Mouse (Mus musculus): ENCODE results near the gene Sik3. TPM values are rescaled to one million over a fixed set of nuclear protein-coding genes. Genes with fewer than 3 reads are reported as not detected.

Sik3 gene
- polyA plus RNA-seq, 1 experiment, result 22.2 TPM

DNA sequence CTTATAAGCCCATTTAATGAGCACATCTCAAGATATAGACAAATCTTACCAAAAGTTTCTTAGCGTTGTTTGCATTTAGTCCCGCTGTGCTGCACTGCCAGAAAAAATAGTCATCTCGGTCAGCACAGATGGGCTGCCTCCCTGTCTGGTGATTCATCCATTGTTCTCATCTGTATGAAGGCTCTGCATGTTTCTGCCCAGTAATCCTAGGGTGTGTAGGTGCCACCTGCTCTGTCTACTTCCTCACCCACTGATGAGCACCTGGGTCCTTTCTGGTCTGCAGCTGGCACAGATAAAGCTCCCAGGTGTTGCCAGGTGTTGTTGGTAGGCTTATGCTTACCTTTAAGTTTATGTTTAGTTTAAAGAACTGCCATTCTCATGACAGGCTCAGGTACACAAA is 29.8 kb downstream of the Sik3 start:
- H3K4me3 ChIP-seq (replicated peaks; ENCODE audit: extremely low read depth, low read depth, low read length), result no peak overlapping the region
- WGBS, result 74% methylated on average over 3 of the region's 3 CpGs
- peaks cover 2% of the 10 kb centered on the region; the same call in 1 of the 2 replicates for H3K4me1 ChIP-seq (ENCODE audit: control insufficient read depth, insufficient read depth, low read length)
- DNase-seq, result no peak
- no peak for TF ChIP-seq POLR2A (IDR thresholded peaks at IDR 0.05; ENCODE audit: borderline replicate concordance, extremely low read depth, low read depth, low read length)
- no peak for TF ChIP-seq CTCF (IDR thresholded peaks at IDR 0.05; ENCODE audit: insufficient read depth, low read length)

DNA sequence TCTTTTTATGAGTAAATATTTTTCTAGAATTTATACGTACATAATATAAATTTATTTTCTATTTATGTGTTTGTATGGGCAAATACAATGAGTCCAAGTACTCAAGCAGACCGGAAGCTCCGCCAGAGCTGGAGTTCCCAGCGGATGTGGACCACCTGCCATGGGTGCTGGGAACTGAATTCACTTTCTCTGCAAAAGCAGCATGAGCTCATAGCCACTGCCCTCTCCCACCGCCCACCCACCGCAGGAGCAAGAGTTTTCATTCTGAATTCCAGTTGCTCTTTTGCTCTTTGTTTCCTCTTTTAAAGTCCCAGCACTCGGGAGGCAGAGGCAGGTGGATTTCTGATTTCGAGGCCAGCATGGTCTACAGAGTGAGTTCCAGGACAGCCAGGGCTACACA is 31.0 kb downstream of the Sik3 start:
- Histone ChIP-seq H3K4me3 (replicated peaks; ENCODE audit: extremely low read depth, low read depth, low read length) (no peak overlapping the region), H3K4me1 (ENCODE audit: control insufficient read depth, insufficient read depth, low read length) (peaks cover 7% of the 10 kb centered on the region; the same call in 1 of the 2 replicates)
- DNase-seq, result no peak
- TF ChIP-seq CTCF (IDR thresholded peaks at IDR 0.05; ENCODE audit: insufficient read depth, low read length), result no peak
- no peak for TF ChIP-seq POLR2A (IDR thresholded peaks at IDR 0.05; ENCODE audit: borderline replicate concordance, extremely low read depth, low read depth, low read length)
- 95% methylated on average over 8 of the region's 8 CpGs for WGBS

DNA sequence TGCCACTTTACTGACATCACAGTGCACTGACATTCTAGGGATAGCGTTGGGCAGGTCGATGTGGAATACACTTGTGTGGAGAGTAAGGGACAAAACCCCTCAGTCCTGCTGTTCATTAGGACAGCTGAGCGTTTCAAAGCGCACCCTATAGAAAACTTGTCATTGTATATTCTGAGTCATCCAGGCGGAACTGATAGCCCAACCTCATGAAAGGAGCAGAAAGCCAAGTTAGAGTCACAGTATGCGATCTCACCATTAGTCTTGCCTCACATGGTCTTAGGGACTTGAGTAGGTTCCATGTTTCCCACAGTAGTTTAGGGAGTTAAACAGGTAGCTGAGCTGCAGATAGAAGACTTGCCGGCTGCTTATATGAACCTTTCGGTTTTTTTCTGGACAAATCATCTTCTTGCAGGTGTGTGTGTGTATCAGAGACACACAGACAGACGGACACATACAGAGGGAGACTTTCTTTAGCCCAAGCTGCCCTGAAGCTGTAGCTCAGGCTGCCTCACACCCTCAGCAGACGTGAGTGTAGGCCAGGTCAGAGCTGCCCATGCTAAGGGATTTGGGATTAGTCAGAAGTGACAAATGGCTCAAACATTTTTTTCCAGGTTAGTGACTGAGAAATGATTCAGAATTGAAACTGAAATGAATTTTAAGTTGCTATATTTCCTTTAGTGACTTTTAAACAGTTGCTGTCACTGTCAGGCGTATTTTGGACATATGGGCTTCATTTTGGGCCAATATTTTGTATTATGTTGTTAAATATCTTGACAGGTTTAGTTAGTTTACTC is 34.3 kb downstream of the Sik3 start:
- TF ChIP-seq CTCF (IDR thresholded peaks at IDR 0.05; ENCODE audit: insufficient read depth, low read length), result no peak
- TF ChIP-seq POLR2A (IDR thresholded peaks at IDR 0.05; ENCODE audit: borderline replicate concordance, extremely low read depth, low read depth, low read length), result no peak
- no peak overlapping the region for H3K4me3 ChIP-seq (replicated peaks; ENCODE audit: extremely low read depth, low read depth, low read length)
- WGBS, result 81% methylated on average over 11 of the region's 11 CpGs
- no peak for DNase-seq
- peaks cover 7% of the 10 kb centered on the region; the same call in 1 of the 2 replicates for H3K4me1 ChIP-seq (ENCODE audit: control insufficient read depth, insufficient read depth, low read length)

DNA sequence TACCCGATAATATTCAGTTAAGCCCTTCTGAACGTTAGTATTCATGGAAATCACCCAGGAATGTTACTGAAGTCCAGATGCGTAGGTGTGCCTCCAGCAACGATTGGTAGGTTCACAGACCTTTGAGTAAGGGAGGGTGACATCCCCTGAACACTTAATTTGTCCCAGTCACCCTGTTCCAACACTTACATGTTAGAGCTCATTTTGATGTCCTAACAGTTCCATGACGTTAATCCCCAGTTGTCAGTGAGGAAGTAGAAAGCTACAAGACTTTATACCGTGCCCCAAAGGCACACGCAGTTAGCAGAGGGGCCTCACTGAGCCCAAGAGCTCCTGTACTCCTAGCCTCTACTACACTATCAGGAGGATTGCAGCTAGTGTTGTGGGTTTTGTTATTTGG is 36.9 kb downstream of the Sik3 start:
- no peak for DNase-seq
- Histone ChIP-seq H3K4me3 (replicated peaks; ENCODE audit: extremely low read depth, low read depth, low read length) (no peak overlapping the region), H3K4me1 (ENCODE audit: control insufficient read depth, insufficient read depth, low read length) (peaks cover 11% of the 10 kb centered on the region; the same call in 1 of the 2 replicates)
- 63% methylated on average over 7 of the region's 7 CpGs for WGBS
- no peak for TF ChIP-seq CTCF (IDR thresholded peaks at IDR 0.05; ENCODE audit: insufficient read depth, low read length)
- no peak for TF ChIP-seq POLR2A (IDR thresholded peaks at IDR 0.05; ENCODE audit: borderline replicate concordance, extremely low read depth, low read depth, low read length)

DNA sequence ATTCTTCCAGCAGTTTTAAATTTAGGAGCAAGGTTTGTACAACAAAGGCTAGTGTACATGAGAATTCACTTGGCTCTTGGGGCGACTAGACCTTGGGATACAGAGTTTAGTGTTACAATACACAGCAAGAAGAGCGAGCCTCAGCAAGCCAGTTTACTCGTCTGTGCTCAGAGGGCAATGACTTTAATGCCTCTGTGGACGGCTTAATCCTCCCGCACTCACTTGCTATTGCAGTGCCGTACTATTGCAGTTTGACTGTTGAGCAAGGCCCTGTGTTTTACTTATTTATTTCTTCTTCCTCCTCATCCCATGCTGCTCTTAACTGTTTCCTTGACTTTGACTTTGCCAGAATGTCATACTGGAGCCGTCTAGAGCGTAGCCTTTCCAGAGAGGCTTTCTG is 37.6 kb downstream of the Sik3 start:
- WGBS, result 83% methylated on average over 8 of the region's 8 CpGs
- no peak overlapping the region for H3K4me3 ChIP-seq (replicated peaks; ENCODE audit: extremely low read depth, low read depth, low read length)
- DNase-seq, result no peak
- no peak for TF ChIP-seq CTCF (IDR thresholded peaks at IDR 0.05; ENCODE audit: insufficient read depth, low read length)
- H3K4me1 ChIP-seq (ENCODE audit: control insufficient read depth, insufficient read depth, low read length), result peaks cover 11% of the 10 kb centered on the region; the same call in 1 of the 2 replicates

DNA sequence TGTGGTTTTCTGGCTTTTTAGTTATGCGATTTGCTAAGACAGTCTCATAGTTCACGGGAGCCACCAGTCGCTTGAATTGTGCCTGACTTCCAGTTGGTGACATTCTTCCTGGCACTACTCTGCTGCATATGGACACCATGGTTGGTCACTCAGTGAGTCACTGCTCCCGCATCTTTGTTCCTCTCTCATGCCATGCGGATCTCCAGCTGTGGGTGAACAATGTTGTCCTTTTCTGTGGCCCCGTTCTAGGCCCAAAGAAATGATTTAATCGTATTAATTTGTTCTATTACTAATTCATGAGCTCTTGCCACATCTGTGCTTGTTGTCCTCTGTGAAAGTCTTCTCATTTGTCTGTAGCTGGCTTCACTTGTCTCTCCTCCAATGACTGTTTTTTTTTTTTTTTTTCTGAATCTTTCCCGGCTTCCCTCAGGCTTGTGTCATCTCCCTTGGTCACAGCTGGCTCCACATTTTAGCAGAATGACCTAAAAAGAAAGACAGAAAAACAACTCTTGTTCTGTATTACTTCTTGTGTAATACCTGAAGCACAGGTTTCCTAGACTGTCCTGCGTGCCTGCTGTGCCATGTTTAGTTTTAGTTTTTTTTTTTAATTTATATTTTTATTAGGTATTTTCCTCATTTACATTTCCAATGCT is 40.5 kb downstream of the Sik3 start:
- Histone ChIP-seq H3K4me1 (ENCODE audit: control insufficient read depth, insufficient read depth, low read length) (peaks cover 12% of the 10 kb centered on the region; the same call in 1 of the 2 replicates), H3K4me3 (replicated peaks; ENCODE audit: extremely low read depth, low read depth, low read length) (no peak overlapping the region)
- 76% methylated on average over 9 of the region's 9 CpGs for WGBS
- no peak for DNase-seq
- TF ChIP-seq POLR2A (IDR thresholded peaks at IDR 0.05; ENCODE audit: borderline replicate concordance, extremely low read depth, low read depth, low read length), result no peak
- no peak for TF ChIP-seq CTCF (IDR thresholded peaks at IDR 0.05; ENCODE audit: insufficient read depth, low read length)

DNA sequence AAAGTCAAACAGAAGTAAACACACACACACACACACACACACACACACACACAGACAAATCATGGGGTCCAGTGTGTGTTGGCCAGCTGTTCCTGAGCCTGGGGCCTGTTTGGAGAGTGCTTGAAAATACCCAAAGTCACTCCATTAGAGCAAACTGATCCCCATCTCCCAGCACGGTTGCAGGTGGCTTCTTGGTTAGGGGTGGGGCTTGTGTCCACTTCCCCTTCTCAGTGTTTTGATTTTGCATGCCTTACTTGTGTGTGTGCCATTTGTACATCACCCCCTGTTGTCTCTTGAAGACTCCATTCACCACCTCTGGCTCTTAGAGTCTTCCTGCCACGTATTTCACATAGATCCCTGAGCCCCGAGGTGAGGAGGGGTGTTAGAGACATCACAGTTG is 45.4 kb downstream of the Sik3 start:
- TF ChIP-seq POLR2A (IDR thresholded peaks at IDR 0.05; ENCODE audit: borderline replicate concordance, extremely low read depth, low read depth, low read length), result no peak
- no peak for TF ChIP-seq CTCF (IDR thresholded peaks at IDR 0.05; ENCODE audit: insufficient read depth, low read length)
- DNase-seq, result no peak
- H3K4me1 ChIP-seq (ENCODE audit: control insufficient read depth, insufficient read depth, low read length), result peaks cover 14% of the 10 kb centered on the region; the same call in 1 of the 2 replicates
- 74% methylated on average over 3 of the region's 3 CpGs for WGBS
- H3K4me3 ChIP-seq (replicated peaks; ENCODE audit: extremely low read depth, low read depth, low read length), result no peak overlapping the region

GRCm38 (mm10) chr9:46060249-46060648 is 47.6 kb downstream of the Sik3 start:
- no peak for DNase-seq
- WGBS, result 88% methylated on average over 2 of the region's 2 CpGs
- Histone ChIP-seq H3K4me1 (ENCODE audit: control insufficient read depth, insufficient read depth, low read length) (peaks cover 9% of the 10 kb centered on the region; the same call in 1 of the 2 replicates), H3K4me3 (replicated peaks; ENCODE audit: extremely low read depth, low read depth, low read length) (no peak overlapping the region)
- no peak for TF ChIP-seq CTCF (IDR thresholded peaks at IDR 0.05; ENCODE audit: insufficient read depth, low read length)
- no peak for TF ChIP-seq POLR2A (IDR thresholded peaks at IDR 0.05; ENCODE audit: borderline replicate concordance, extremely low read depth, low read depth, low read length)

DNA sequence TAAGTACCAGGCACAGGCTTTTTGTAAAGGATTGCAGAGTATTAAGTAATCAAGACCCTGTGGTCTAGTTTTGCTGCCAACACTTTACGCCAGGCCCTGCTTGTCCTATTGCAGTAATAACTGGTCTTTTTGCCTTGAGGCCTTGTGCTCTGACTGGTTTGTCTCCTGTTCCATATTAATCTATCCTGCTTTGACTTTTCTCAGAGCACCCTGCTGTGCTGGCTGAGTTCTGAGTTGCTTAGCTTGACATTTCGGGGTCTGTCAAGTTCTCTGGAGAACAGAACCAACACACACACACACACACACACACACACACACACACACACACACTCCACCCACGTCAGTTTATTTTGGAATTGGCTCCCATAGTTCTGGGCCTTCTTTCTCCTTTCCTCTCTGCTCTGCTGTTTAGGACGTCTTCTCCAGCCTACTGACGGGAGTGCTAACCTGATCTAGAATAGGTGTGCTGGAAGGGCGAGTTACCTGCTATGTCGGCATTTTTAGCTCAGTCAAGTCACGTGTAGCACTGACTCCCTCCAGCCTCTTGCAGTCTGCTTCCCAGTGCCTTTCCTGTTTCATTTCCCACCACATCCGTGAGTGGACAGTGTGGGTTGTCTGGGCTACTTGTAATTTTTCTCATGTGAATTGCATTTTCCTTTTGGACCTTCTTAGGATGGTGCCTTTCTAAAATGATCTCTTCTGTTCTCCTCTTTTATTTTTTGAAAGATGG is 49.2 kb downstream of the Sik3 start:
- Histone ChIP-seq H3K4me1 (ENCODE audit: control insufficient read depth, insufficient read depth, low read length) (peaks cover 9% of the 10 kb centered on the region), H3K4me3 (replicated peaks; ENCODE audit: extremely low read depth, low read depth, low read length) (no peak overlapping the region)
- WGBS, result 27% methylated on average over 9 of the region's 9 CpGs
- no peak for DNase-seq
- TF ChIP-seq POLR2A (IDR thresholded peaks at IDR 0.05; ENCODE audit: borderline replicate concordance, extremely low read depth, low read depth, low read length) (no peak), CTCF (IDR thresholded peaks at IDR 0.05; ENCODE audit: insufficient read depth, low read length) (no peak)

Data from lung, adult 2 months (tissue).